Mouse (Mus musculus) left cerebral cortex, adult 18-20 months (tissue): Measurements from ENCODE around the gene Slc4a4. TPM values are rescaled to one million over a fixed set of nuclear protein-coding genes. Genes with fewer than 3 reads are reported as not detected.
A peak's percentile ranks its signal among the peaks of the same experiment; 100 is the strongest.

Source experiments
- DNase-seq, 2 experiments: peaks; one replicate each; pipeline ENCODE4 v3.0.0; 2021 to 2022; ENCODE audit warnings: low spot score in 2 of 2, mixed read lengths in 1 of 2
- total RNA-seq, 2 experiments: library from RNA; stranded (reverse); gene quantifications; 2 replicates each; pipeline ENCODE4 v1.2.3; 2021

Slc4a4 gene
- total RNA-seq, 2 experiments from 2014 or later: 96.7 to 104 TPM

- no peak for DNase-seq
Measured at GRCm38 (mm10) chr5:89147282-89147790, 260.7 kb downstream of the Slc4a4 start.

DNA sequence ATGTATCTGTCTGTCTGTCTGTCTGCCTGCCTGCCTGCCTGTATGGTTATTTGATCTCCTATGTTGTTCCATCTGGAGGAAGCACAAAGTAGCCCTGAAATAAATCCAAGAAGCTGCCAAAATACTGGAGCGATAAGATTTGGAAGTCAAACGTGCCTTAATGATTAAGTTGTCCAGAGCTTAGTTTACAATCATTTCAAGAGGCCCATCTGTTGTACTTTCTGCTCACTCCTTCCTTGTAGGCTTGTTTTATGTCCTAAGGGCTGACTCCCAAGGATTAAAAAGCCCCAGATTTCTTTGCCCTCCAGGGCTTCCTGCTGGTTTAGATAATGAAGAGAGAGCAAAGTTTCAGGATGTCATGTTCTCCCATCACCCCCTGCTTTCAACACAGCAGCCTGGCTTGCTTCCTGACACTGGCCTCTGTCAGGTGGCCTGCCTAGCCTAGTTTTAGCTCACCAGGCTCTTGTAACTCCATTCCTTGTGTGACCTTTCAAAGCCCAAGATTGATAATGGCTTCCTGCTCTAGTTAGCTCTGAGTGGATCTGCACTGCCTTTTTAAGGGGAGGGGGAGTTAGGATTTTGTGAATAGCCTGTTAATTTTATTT, 262.9 kb downstream of the Slc4a4 start:
- no peak for DNase-seq

DNA sequence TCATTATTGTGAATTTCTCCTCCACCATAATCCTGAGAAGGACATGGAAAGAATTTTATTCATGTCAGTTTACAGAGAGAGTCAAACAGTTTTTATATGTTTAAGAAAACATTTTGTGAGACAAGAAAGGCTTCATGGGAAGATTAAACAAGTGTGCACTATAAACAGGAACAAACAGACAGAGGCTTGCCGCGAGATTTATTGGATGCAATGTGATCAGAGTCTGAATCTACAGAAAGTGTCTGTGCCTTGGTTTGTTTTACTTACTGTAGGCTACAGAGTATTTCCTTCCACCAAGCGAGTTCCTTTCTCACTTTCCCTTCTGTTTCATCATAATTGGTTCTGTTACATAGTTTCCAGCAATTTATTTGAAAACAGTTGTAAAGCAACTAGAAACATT, 264.5 kb downstream of the Slc4a4 start:
- no peak for DNase-seq

DNA sequence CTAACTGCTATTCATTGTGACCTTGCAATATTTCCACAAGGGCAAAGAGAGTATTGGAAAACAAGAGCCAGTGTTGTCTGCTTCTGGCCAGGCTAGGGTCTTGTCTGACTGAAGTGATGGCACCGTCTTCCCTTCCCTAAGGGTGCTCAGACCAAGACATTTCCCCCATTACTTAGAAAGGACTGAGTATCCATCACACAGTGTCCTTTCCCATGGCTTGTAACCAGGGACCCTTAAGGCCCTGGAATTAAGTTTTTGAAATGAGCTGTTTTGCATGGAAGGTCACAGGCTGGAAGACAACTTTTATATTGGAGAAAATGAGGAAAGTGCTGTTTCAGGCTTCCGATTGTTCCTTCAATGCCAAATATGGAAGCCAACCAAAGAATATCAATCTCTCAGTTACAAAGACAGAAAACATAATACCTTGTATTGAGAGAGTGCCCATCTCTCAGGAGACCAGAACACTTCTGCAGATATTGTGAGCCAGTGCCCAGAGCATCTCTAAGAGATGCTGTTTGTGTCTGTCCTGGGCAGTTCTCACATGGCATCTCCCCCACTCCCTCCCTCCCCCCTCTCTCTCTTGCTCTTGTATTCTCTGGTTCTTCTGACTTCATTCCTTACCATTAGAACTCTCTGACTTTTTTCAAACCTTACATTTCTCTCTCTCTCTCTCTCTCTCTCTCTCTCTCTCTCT, 284.6 kb downstream of the Slc4a4 start:
- DNase-seq: no peak

- DNase-seq: no peak
Measured at GRCm38 (mm10) chr5:89190063-89190462, 303.4 kb downstream of the Slc4a4 start.

DNA sequence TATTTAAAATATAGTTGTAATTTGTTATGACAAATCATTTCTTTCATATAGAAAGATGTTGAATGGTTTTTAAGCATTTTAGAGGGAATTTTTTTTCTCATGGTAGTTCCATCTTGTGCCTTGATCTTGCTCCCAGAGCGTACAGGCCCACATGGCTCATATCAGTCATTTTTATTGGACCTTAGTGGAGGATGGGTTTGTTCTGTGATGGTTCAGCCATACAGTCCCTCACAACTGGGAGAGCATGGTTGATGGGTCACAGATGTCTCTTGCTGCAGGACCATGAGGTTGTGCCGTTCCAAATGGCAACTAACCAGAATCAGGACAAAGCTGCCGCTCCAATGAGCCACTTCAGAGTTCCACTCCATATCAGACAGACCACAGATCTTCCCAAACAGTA, 308.0 kb downstream of the Slc4a4 start:
- DNase-seq: no peak

- DNase-seq: no peak
Measured at GRCm38 (mm10) chr5:89198501-89198900, 311.9 kb downstream of the Slc4a4 start.

DNA sequence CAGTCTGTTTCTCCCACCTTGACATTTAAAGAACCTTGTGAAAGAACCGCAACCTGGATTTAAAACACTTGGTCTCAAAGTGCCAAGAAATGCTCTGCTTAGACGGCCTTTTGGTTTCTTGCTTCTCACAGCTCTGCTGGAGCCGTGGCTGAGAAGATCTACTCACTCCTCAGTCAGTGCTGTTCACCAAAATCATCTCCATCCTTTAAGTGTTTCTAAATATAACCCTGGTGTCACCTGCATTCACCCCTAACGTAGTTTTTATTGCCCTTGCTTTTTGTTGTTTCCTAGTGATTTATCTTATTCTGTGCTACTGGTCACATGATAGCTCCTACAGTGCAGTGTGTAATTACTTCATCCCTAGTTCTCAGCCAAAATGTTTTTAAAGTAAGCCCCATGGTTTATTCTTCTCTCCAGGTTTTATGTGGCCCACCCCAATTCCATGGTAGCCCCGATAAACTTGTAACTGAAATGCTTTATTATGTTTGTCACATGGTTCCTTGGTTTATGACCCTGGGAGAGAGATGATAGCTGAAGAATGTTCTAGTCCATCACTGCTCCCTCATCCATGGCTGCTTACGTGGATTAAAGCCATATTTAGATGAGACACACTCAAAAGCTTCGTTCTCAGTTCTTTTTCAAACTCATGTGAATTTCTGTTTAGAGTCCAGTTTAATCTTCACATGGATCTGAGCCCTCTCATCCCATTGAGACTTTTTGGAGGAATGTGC, 323.5 kb downstream of the Slc4a4 start:
- no peak for DNase-seq

GRCm38 (mm10) chr5:89211057-89211456, 324.4 kb downstream of the Slc4a4 start:
- no peak for DNase-seq

DNA sequence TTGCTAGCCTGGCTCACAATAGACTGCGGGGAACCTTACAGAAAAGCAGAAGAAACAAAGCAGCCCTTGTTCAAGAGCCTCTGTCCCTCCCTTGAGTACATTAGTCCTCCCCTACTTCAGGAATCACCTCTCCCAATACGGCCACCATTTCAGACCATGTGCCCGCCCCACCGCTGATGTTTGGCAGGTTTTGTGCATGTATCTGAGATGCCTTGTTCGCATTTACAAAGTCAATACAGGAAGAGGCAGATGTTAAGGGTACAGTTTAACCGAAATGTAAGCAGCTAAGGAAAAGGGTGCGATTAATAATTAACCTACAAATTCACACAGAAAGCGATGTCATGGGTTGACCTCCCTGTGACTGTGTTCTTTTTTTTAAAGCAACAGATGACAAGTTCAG, 331.6 kb downstream of the Slc4a4 start:
- DNase-seq: no peak

DNA sequence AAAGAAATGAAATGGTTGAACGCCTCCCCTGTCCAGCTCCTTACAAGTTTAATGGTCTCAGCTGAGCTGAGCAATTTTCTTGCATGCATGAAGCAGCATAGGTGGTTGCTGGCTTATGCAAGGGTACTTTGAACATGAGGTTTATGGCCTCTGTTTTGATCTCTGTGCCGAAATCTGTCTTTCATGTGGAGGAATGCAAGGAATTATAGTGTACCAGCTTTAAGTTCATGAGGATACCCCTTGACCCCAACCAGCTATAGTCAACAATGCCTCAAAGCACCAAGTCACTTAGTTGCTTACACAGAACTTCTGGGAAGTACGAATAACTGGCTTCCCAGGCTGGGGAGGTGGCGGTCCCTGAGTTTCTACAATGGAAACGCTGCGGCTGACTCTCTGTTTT, 332.1 kb downstream of the Slc4a4 start:
- DNase-seq: no peak

GRCm38 (mm10) chr5:89221658-89222057, 335.0 kb downstream of the Slc4a4 start:
- DNase-seq: no peak

DNA sequence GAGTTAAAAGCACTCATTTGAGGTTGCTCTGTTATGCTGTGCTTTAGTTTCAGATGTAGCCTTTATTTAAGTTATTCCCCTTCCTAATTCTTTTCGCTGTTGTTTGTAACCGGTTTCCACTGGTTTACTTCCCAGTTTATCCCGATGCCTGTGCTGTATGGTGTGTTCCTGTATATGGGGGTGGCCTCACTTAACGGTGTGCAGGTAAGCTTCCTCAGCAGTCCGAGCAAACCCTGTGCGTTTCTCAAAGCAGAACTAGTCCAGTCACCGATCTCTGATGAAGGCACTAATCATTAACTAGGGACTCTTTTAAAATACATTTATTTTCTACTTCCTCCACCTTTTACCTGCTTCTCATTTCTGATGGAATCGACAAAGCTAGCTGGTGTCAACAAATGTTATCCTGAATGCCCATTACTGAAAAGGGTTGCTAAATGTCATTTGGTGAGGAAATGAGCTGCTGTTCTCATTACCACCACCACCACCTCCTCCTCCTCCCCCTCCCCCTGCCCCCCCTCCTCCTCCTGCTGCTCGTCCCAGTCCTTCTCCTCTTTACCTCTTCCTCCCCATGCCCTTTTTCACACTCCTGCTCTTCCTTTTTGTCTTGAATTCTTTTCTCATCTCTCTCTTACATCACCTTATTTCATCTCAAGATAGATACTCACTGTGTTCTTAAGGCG, 336.6 kb downstream of the Slc4a4 start:
- DNase-seq: no peak

GRCm38 (mm10) chr5:89223744-89224368, 337.2 kb downstream of the Slc4a4 start:
- no peak for DNase-seq

DNA sequence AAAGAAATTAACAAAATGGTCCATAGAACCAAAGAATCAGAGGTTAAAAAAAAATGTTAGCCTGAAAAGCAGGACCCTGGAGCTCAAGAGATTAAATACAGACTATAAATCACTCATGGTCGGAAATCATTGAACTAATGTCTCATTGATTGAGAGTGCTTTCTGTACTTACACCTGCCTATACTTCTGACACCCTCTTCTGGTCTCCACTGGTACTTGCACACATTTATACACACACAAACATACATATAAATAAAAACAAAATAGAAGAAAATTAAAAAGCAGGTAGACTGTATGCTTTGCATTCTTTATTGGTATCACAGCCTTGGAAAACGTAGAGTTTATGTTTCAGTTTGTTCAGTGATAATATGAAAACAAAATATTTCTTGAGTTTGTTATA, 341.3 kb downstream of the Slc4a4 start:
- no peak for DNase-seq

DNA sequence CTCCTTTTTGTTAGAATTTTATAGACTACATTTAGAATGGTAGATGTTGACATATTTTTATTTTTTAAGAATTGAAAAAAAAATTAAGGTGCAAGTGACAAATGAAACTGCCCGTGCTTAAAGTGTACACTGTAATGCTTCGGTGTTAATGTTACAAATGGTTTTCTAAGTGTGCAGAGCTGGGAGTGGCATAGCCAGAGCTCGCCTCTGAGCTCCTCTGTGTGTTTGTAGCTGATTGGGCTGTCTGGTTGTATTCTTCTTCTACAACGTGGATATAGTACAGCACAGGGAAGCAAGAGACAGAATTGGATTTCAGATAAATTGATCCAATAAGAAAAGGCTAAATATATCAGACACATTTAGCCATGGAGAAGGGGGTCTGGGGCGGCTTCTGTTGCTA, 343.0 kb downstream of the Slc4a4 start:
- no peak for DNase-seq

GRCm38 (mm10) chr5:89232313-89232712, 345.7 kb downstream of the Slc4a4 start:
- no peak for DNase-seq

DNA sequence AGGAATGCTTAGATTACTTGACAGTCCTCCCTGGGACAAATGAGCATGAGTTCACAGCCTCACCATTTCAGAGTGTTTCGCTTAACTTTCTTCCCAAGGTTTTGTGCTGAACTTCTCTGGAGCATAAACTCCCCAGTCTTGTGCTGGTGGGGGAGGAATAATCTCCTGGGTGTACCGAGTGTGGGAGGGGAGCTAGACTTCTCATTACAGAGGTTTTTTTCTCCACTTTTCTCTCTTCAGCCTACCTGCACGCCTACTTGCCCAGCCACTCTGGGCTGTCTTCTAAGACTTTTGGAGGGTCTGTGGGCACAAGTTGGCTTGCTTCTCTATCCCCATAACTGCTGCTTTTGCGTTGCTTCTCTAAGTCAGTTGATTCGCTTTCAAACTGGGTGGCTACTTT, 365.2 kb downstream of the Slc4a4 start:
- peak in 1 of 2 experiments; percentile 50 for DNase-seq

DNA sequence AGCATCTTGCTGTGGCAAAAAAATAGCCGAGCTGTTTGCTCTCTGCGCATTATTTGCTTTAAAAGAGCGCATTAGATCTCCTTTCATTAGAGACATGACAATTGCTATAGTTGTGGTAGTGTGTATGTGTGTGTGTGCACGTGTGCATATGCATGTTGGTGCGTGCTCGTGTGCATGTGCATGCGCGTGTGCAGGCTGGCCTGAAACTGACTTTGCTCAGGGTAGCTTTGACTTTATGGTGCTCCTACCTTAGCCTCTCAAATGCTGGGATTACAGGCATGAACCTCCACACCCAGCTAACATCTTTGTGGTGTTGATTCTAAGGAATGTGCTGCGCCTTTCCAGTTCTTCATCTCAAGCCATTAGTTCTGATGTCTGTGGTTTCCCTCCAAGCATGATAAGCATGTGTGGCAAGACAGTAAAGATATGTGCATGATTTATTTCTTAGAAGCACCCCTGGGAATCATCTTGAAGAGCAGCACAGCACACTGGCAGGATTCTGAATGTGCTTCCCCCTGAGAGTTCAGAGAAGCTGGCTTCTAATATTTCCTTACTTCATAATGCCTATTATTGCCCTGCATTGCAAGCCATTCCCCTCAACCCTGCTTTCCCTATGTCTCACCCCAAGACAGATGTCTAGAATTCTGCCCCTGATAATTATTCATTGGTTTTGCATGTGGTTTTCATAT, 373.3 kb downstream of the Slc4a4 start:
- DNase-seq: no peak

DNA sequence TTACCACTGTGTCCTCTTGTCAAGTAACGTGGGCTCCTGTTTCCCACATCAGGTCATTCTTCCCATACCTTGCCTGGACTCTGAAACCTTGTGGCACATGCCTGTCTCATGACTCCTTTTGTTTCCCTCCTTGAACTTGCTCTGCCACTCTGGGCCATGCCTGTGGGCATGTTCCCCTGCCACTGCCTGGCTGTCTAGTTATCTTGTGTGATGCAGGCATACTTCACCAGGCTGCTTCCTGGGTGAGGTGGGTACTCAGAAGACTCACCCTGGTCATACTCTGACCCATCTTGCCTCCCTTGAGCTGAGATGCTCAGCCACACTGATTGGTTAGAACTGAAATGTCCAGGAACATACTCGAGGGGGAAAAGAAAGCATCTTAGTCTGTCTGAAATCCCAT, 390.4 kb downstream of the Slc4a4 start:
- DNase-seq: no peak

GRCm38 (mm10) chr5:89277616-89278015, 391.0 kb downstream of the Slc4a4 start:
- no peak for DNase-seq
